In genomic region chr11:78549491-78549987, GRCm38 (mm10) we compare ENCODE assay signal across 8 mouse cellular contexts. TPM values are rescaled to one million over a fixed set of nuclear protein-coding genes. Genes with fewer than 3 reads are reported as not detected.
DNase-seq lines count a peak whose midpoint lies in the region; ATAC-seq and TF ChIP-seq lines count a peak whose summit lies in the region.

No protein-coding gene starts in this region.

- H3K27me3 ChIP-seq in heart, embryonic 16.5 days (ENCODE audit: control insufficient read depth, insufficient read depth, low read length), result no peaks in the 10 kb centered on the region
- H3K27me3 ChIP-seq in G1E (ENCODE audit: insufficient read depth, low read length), result no peaks in the 10 kb centered on the region
- H3K27me3 ChIP-seq in hindbrain, embryonic 11.5 days (ENCODE audit: control insufficient read depth, insufficient read depth, low read length), result no peaks in the 10 kb centered on the region
- no peaks in the 10 kb centered on the region for H3K27me3 ChIP-seq in midbrain, embryonic 13.5 days

- no peak for TF ChIP-seq CTCF in G1E (IDR thresholded peaks at IDR 0.05; ENCODE audit: low read depth, low read length)

- H3K27ac ChIP-seq in heart, embryonic 16.5 days (ENCODE audit: low read length), result no peak overlapping the region
- H3K27ac ChIP-seq in hindbrain, embryonic 11.5 days (ENCODE audit: low read depth, low read length), result no peak overlapping the region
- no peak overlapping the region for H3K27ac ChIP-seq in midbrain, embryonic 13.5 days

- 6% methylated on average over 5 of the region's 5 CpGs for WGBS in heart, embryonic 16.5 days
- 14% methylated on average over 5 of the region's 5 CpGs for WGBS in hindbrain, embryonic 11.5 days
- WGBS in midbrain, embryonic 13.5 days, result 10% methylated on average over 5 of the region's 5 CpGs

- H3K4me2 ChIP-seq in heart, embryonic 16.5 days (ENCODE audit: low read depth, low read length), result peak overlapping the region; percentile 92
- peak overlapping the region; percentile 82 for H3K4me2 ChIP-seq in hindbrain, embryonic 11.5 days (replicated peaks; ENCODE audit: low read depth, low read length)
- peak overlapping the region; percentile 82 for H3K4me2 ChIP-seq in midbrain, embryonic 13.5 days (replicated peaks)

- no peak for ATAC-seq in heart, embryonic 16.5 days (replicated peaks; ENCODE audit: extremely low read depth, insufficient read depth, low FRiP score)
- no peak for ATAC-seq in G1E (ENCODE audit: extremely low read depth, insufficient number of reproducible peaks, low FRiP score, poor library complexity, severe bottlenecking)
- ATAC-seq in hindbrain, embryonic 11.5 days (ENCODE audit: low FRiP score), result no peak
- ATAC-seq in midbrain, embryonic 13.5 days, result no peak

- DNase-seq in heart, postnatal 10 days, result no peak
- no peak for DNase-seq in G1E (ENCODE audit: low spot score)
- DNase-seq in hindbrain, embryonic 11.5 days (ENCODE audit: low spot score), result no peak
- DNase-seq in cerebellum, postnatal 4 days (ENCODE audit: low spot score in 2 of 2), result no peak
- no peak for DNase-seq in cerebellum, postnatal 10 days
- DNase-seq in cerebellum, adult 11-12 months, result no peak

- intact Hi-C loops in heart, postnatal 10 days (cut with DNase I), result no loop called here

- H3K9ac ChIP-seq in heart, embryonic 16.5 days (ENCODE audit: low read length), result peak overlapping the region; percentile 80
- H3K9ac ChIP-seq in hindbrain, embryonic 11.5 days (ENCODE audit: low read depth, low read length), result peak overlapping the region; percentile 68
- H3K9ac ChIP-seq in midbrain, embryonic 13.5 days (replicated peaks), result peak overlapping the region; percentile 71

- peaks cover 8% of the 10 kb centered on the region; the same call in 1 of the 2 replicates for H3K9me3 ChIP-seq in heart, embryonic 16.5 days (replicated peaks; ENCODE audit: control insufficient read depth, low read length)
- peaks cover 16% of the 10 kb centered on the region for H3K9me3 ChIP-seq in G1E (replicated peaks)
- H3K9me3 ChIP-seq in hindbrain, embryonic 11.5 days (ENCODE audit: control insufficient read depth, low read length), result no peaks in the 10 kb centered on the region
- no peaks in the 10 kb centered on the region for H3K9me3 ChIP-seq in midbrain, embryonic 13.5 days

- no peaks in the 10 kb centered on the region; the same call in 1 of the 2 replicates for H3K36me3 ChIP-seq in heart, embryonic 16.5 days (ENCODE audit: control insufficient read depth, insufficient read depth)
- peaks cover 35% of the 10 kb centered on the region for H3K36me3 ChIP-seq in G1E (replicated peaks)
- no peaks in the 10 kb centered on the region for H3K36me3 ChIP-seq in hindbrain, embryonic 11.5 days (ENCODE audit: control insufficient read depth, insufficient read depth, low read length)
- H3K36me3 ChIP-seq in midbrain, embryonic 13.5 days, result peaks cover 4% of the 10 kb centered on the region; the same call in 1 of the 2 replicates

- H3K4me1 ChIP-seq in heart, embryonic 16.5 days (ENCODE audit: control insufficient read depth, insufficient read depth, low read length), result peaks cover 12% of the 10 kb centered on the region
- H3K4me1 ChIP-seq in G1E (ENCODE audit: insufficient read depth, low read depth, low read length), result peaks cover 50% of the 10 kb centered on the region
- H3K4me1 ChIP-seq in hindbrain, embryonic 11.5 days (replicated peaks; ENCODE audit: control insufficient read depth, insufficient read depth, low read length), result no peaks in the 10 kb centered on the region; the same call in 1 of the 2 replicates
- peaks cover 20% of the 10 kb centered on the region for H3K4me1 ChIP-seq in midbrain, embryonic 13.5 days (replicated peaks)

- peak overlapping the region; percentile 78 for H3K4me3 ChIP-seq in heart, embryonic 16.5 days (ENCODE audit: low read length)
- peak overlapping the region; percentile 81 for H3K4me3 ChIP-seq in G1E (ENCODE audit: low read depth, low read length)
- peak overlapping the region; percentile 66 for H3K4me3 ChIP-seq in hindbrain, embryonic 11.5 days (ENCODE audit: low read depth, low read length)
- H3K4me3 ChIP-seq in midbrain, embryonic 13.5 days (replicated peaks), result peak overlapping the region; percentile 64

RNA-seq across cellular contexts. Expression of gene Tmem97, which starts 1.0 kb away (rescaled TPM):
- polyA plus RNA-seq in heart, embryonic 16.5 days (2015; fragmentation: Nextera tagmentation; extraction: Ambion mirVana), result 46.8 and 48.1 TPM in 2 replicates
- total RNA-seq in heart, postnatal 10 days (2021), result 10 to 100 TPM; 14.5 to 16.8 TPM
- total RNA-seq in G1E (2014; fragmentation: Nextera tagmentation), result 54.8 and 65.1 TPM in 2 replicates
- total RNA-seq in G1E (2017), result 67.8 and 70.1 TPM in 2 replicates
- polyA plus RNA-seq in G1E (2012), result 30.4 and 30.8 TPM in 2 replicates
- polyA plus RNA-seq in hindbrain, embryonic 11.5 days (2014; fragmentation: Nextera tagmentation; extraction: Ambion mirVana), result 72.0 and 73.8 TPM in 2 replicates
- 28.7 and 33.5 TPM in 2 replicates for polyA plus RNA-seq in midbrain, embryonic 13.5 days (2015; fragmentation: Nextera tagmentation; extraction: Ambion mirVana)

RNA-seq across cellular contexts. Expression of gene Ift20, which starts 13.4 kb away (rescaled TPM):
- polyA plus RNA-seq in heart, embryonic 16.5 days (2015; fragmentation: Nextera tagmentation; extraction: Ambion mirVana), result 98.4 and 109 TPM in 2 replicates
- 10 to 100 TPM; 50.6 to 53.5 TPM for total RNA-seq in heart, postnatal 10 days (2021)
- total RNA-seq in G1E (2014; fragmentation: Nextera tagmentation) (139 and 142 TPM in 2 replicates), G1E (2017) (112 and 118 TPM in 2 replicates)
- polyA plus RNA-seq in G1E (2012), result 35.4 and 46.3 TPM in 2 replicates
- polyA plus RNA-seq in hindbrain, embryonic 11.5 days (2014; fragmentation: Nextera tagmentation; extraction: Ambion mirVana), result 107 and 111 TPM in 2 replicates
- polyA plus RNA-seq in midbrain, embryonic 13.5 days (2015; fragmentation: Nextera tagmentation; extraction: Ambion mirVana), result 124 and 126 TPM in 2 replicates

RNA-seq across cellular contexts. Expression of gene Tnfaip1, which starts 13.4 kb away (rescaled TPM):
- 70.5 and 78.4 TPM in 2 replicates for polyA plus RNA-seq in heart, embryonic 16.5 days (2015; fragmentation: Nextera tagmentation; extraction: Ambion mirVana)
- total RNA-seq in heart, postnatal 10 days (2021), result 10 to 100 TPM; 62.7 to 66.2 TPM
- total RNA-seq in G1E (2014; fragmentation: Nextera tagmentation) (11.7 and 12.9 TPM in 2 replicates), G1E (2017) (3.7 and 3.8 TPM in 2 replicates)
- polyA plus RNA-seq in G1E (2012), result 5.1 and 6.0 TPM in 2 replicates
- polyA plus RNA-seq in hindbrain, embryonic 11.5 days (2014; fragmentation: Nextera tagmentation; extraction: Ambion mirVana), result 63.3 and 66.5 TPM in 2 replicates
- polyA plus RNA-seq in midbrain, embryonic 13.5 days (2015; fragmentation: Nextera tagmentation; extraction: Ambion mirVana), result 55.0 and 58.8 TPM in 2 replicates

RNA-seq across cellular contexts. Expression of gene Poldip2, which starts 37.5 kb away (rescaled TPM):
- 186 and 187 TPM in 2 replicates for polyA plus RNA-seq in heart, embryonic 16.5 days (2015; fragmentation: Nextera tagmentation; extraction: Ambion mirVana)
- 100 to 1,000 TPM; 161 to 163 TPM for total RNA-seq in heart, postnatal 10 days (2021)
- total RNA-seq in G1E (2014; fragmentation: Nextera tagmentation) (72.5 and 92.3 TPM in 2 replicates), G1E (2017) (62.0 and 72.9 TPM in 2 replicates)
- polyA plus RNA-seq in G1E (2012), result 66.1 and 73.0 TPM in 2 replicates
- polyA plus RNA-seq in hindbrain, embryonic 11.5 days (2014; fragmentation: Nextera tagmentation; extraction: Ambion mirVana), result 131 and 144 TPM in 2 replicates
- polyA plus RNA-seq in midbrain, embryonic 13.5 days (2015; fragmentation: Nextera tagmentation; extraction: Ambion mirVana), result 176 and 178 TPM in 2 replicates

RNA-seq across cellular contexts. Expression of gene Tmem199, which starts 37.6 kb away (rescaled TPM):
- 40.3 and 43.9 TPM in 2 replicates for polyA plus RNA-seq in heart, embryonic 16.5 days (2015; fragmentation: Nextera tagmentation; extraction: Ambion mirVana)
- total RNA-seq in heart, postnatal 10 days (2021), result 10 to 100 TPM; 14.9 to 16.6 TPM
- total RNA-seq in G1E (2014; fragmentation: Nextera tagmentation) (19.7 and 25.8 TPM in 2 replicates), G1E (2017) (51.6 and 60.5 TPM in 2 replicates)
- 15.8 and 17.4 TPM in 2 replicates for polyA plus RNA-seq in G1E (2012)
- polyA plus RNA-seq in hindbrain, embryonic 11.5 days (2014; fragmentation: Nextera tagmentation; extraction: Ambion mirVana), result 91.3 and 95.8 TPM in 2 replicates
- 95.9 and 97.6 TPM in 2 replicates for polyA plus RNA-seq in midbrain, embryonic 13.5 days (2015; fragmentation: Nextera tagmentation; extraction: Ambion mirVana)
